Mouse (Mus musculus) liver, adult 2 months (tissue): ENCODE measurements around the gene Tmem95. TPM values are rescaled to one million over a fixed set of nuclear protein-coding genes. Genes with fewer than 3 reads are reported as not detected.
"Not testable (repeated sequence)": the region's sequence is repeated elsewhere in the genome, so short reads cannot be mapped to it uniquely, and the experiment has no call there.

Experiments
- DNase-seq: peaks from one replicate; pipeline ENCODE4 v3.0.0-alpha.2; 2011; ENCODE audit warnings: low read depth, low spot score; ENCODE audit errors: extremely low read depth
- H3K27ac ChIP-seq: fragments of 200-500 bp; replicated peaks from 2 replicates; pipeline ENCODE4 v1.5.1; 2012; ENCODE audit warnings: low read depth, mild to moderate bottlenecking, control low read depth, inconsistent platforms, low read length; ENCODE audit not compliant: insufficient read depth
- H3K27me3 ChIP-seq: fragments of 200-500 bp; 2 replicates; pipeline ENCODE4 v1.6.1; 2012; ENCODE audit warnings: mild to moderate bottlenecking, moderate library complexity, low read length, inconsistent platforms; ENCODE audit not compliant: control insufficient read depth, insufficient read depth
- H3K36me3 ChIP-seq: fragments of 200-500 bp; 2 replicates; pipeline ENCODE4 v1.6.1; 2012; ENCODE audit warnings: low read length, inconsistent platforms; ENCODE audit not compliant: control insufficient read depth, insufficient read depth
- H3K4me1 ChIP-seq: fragments of 200-500 bp; 2 replicates; pipeline ENCODE4 v1.6.1; 2011; ENCODE audit warnings: low read length; ENCODE audit not compliant: control insufficient read depth, insufficient read depth
- H3K4me3 ChIP-seq: fragments of 200-500 bp; 2 replicates; pipeline ENCODE4 v1.5.1; 2011; ENCODE audit warnings: low read depth, mild to moderate bottlenecking, control low read depth, low read length, moderate library complexity; ENCODE audit not compliant: insufficient read depth
- H3K79me2 ChIP-seq: fragments of 200-500 bp; 2 replicates; pipeline ENCODE4 v1.6.1; 2012; ENCODE audit warnings: inconsistent platforms, mild to moderate bottlenecking, low read length, moderate library complexity; ENCODE audit not compliant: control insufficient read depth, insufficient read depth
- H3K9ac ChIP-seq: fragments of 200-500 bp; 2 replicates; pipeline ENCODE4 v1.6.1; 2012; ENCODE audit warnings: low read depth, mild to moderate bottlenecking, control low read depth, inconsistent platforms, low read length
- CTCF ChIP-seq: fragments of 200-500 bp; IDR thresholded peaks from 2 replicates; pipeline ENCODE4 v1.5.1; 2011; ENCODE audit warnings: low read depth, low read length, control low read depth
- POLR2A ChIP-seq: fragments of 200-500 bp; IDR thresholded peaks from 2 replicates; pipeline ENCODE4 v1.6.1; 2011; ENCODE audit warnings: low read length, control low read depth; ENCODE audit not compliant: insufficient read depth; ENCODE audit errors: extremely low read depth
- WGBS: fragments of 180-500 bp; shearing (Covaris S2); methylation state at CpG from one replicate; pipeline ENCODE4 v1.1.7; 2018; 5-methylcytosine and 5-hydroxymethylcytosine counted together
- polyA plus RNA-seq: library from polyadenylated mRNA; depleted of rRNA; stranded (reverse); fragments of >200 nt; gene quantifications from 2 replicates; pipeline ENCODE4 v1.2.3, GENCODE M21; 2012
- total RNA-seq: library from RNA; depleted of rRNA; stranded (reverse); fragments of >200 nt; gene quantifications from 2 replicates; pipeline ENCODE4 v1.2.3, GENCODE M21; 2014

Gene Tmem95
- total and polyA plus RNA-seq, 2 experiments: not detected

DNA sequence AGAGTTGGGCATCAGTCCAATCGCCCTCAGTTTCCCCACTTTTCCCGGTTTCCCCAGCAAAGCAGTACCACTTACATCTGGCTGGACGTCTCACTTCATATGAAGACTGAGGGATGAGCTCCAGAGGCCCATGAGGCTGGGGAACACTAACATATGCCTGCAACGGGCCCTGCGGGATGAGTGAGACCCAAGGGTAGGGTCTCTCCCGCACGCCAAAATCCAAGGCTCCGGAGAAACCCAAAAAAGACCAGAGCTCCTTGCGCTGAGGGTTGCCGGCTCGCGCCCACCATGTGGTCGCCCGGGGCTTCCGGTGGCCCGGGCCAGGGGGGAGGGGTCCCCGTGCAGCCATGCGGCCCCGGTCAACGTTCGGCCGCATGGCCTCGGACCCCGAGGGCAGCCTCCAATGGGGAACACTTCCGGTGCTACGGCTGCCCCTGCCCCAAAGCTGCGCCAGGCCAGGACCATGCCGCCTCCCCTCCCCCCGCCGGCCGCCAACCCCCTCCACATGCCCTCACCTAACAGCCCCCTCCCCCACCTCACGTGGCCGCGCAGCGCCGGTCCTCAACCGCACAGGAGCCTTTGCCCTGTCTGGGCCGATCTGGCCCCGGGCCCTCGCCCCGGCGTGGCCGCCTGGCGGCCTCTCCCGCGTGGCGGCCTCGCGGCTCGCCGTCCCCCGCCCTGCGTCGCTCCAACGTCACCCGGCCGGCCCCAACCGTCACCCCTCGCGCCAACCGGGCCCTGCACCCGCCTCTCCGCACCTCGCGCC lies 42.6 kb upstream of the Tmem95 start:
- no peak for DNase-seq
- H3K9ac ChIP-seq: peak overlapping the region; percentile 97
- peaks cover 11% of the 10 kb centered on the region for H3K79me2 ChIP-seq
- 1% methylated on average over 64 of the region's 65 CpGs for WGBS
- peaks cover 24% of the 10 kb centered on the region for H3K36me3 ChIP-seq
- TF ChIP-seq CTCF (no peak), POLR2A (no peak)
- H3K4me1 ChIP-seq: peaks cover 9% of the 10 kb centered on the region; the same call in 1 of the 2 replicates
- H3K27ac ChIP-seq: peak overlapping the region; percentile 93
- H3K4me3 ChIP-seq: peak overlapping the region; percentile 89
- H3K27me3 ChIP-seq: no peaks in the 10 kb centered on the region

GRCm38 (mm10) chr11:69919661-69920265 lies 41.9 kb upstream of the Tmem95 start:
- WGBS: under 1% methylated on average over 17 of the region's 17 CpGs
- peak overlapping the region; percentile 89 for H3K4me3 ChIP-seq
- no peak for TF ChIP-seq POLR2A
- no peak for TF ChIP-seq CTCF
- H3K27ac ChIP-seq: peak overlapping the region; percentile 93
- H3K27me3 ChIP-seq: no peaks in the 10 kb centered on the region
- H3K9ac ChIP-seq: peak overlapping the region; percentile 97
- DNase-seq: peak; percentile 82
- peaks cover 11% of the 10 kb centered on the region for H3K79me2 ChIP-seq
- H3K36me3 ChIP-seq: peaks cover 24% of the 10 kb centered on the region
- peaks cover 13% of the 10 kb centered on the region for H3K4me1 ChIP-seq

DNA sequence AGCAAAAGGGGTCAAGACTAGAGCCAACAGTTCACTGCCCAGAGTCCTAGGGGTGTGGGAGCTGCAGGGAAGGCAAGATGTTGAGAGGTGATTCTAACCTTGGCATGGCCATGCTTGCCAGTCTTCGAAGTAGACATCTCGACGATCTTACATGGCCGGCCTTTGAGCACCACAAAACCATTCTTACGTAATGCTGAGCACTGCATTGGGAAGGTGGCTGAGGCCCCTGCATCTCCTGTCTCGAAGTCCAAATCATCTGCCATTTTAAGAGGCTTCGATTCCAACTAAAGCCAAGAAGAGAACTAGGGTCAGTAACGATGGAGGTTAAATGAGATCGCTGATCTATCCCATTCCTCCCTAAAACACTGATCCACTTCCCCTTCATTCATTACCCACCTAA lies 41.2 kb upstream of the Tmem95 start:
- Histone ChIP-seq H3K79me2 (peaks cover 11% of the 10 kb centered on the region), H3K36me3 (peaks cover 24% of the 10 kb centered on the region), H3K9ac (no peak overlapping the region), H3K4me1 (peaks cover 17% of the 10 kb centered on the region), H3K4me3 (no peak overlapping the region), H3K27ac (0 out of 2 replicates have a peak overlapping the region, but pooled peaks have one; percentile 1), H3K27me3 (no peaks in the 10 kb centered on the region)
- TF ChIP-seq POLR2A (no peak), CTCF (no peak)
- DNase-seq: no peak
- 47% methylated on average over 9 of the region's 9 CpGs for WGBS

GRCm38 (mm10) chr11:69918118-69918517 lies 40.3 kb upstream of the Tmem95 start:
- Histone ChIP-seq H3K36me3 (peaks cover 24% of the 10 kb centered on the region), H3K27me3 (no peaks in the 10 kb centered on the region), H3K79me2 (peaks cover 11% of the 10 kb centered on the region), H3K27ac (no peak overlapping the region), H3K4me3 (no peak overlapping the region), H3K9ac (no peak overlapping the region), H3K4me1 (peaks cover 19% of the 10 kb centered on the region)
- no peak for TF ChIP-seq POLR2A
- no peak for TF ChIP-seq CTCF
- WGBS: 79% methylated on average over 5 of the region's 5 CpGs
- DNase-seq: no peak

- H3K36me3 ChIP-seq: peaks cover 24% of the 10 kb centered on the region
- TF ChIP-seq CTCF (no peak), POLR2A (no peak)
These were observed 39.6 kb upstream of the Tmem95 start for GRCm38 (mm10) chr11:69917379-69917948.

GRCm38 (mm10) chr11:69916652-69917378 lies 39.0 kb upstream of the Tmem95 start:
- H3K4me1 ChIP-seq: peaks cover 18% of the 10 kb centered on the region
- not testable (repeated sequence) for H3K9ac ChIP-seq, H3K27me3 ChIP-seq, H3K4me3 ChIP-seq, DNase-seq, H3K27ac ChIP-seq
- WGBS: 67% methylated on average over 7 of the region's 7 CpGs
- H3K36me3 ChIP-seq: peaks cover 24% of the 10 kb centered on the region
- H3K79me2 ChIP-seq: peaks cover 11% of the 10 kb centered on the region

More at GRCm38 (mm10) chr11:69917379-69917948, 39.6 kb upstream of the Tmem95 start:
- Histone ChIP-seq H3K4me1 (peaks cover 18% of the 10 kb centered on the region), H3K9ac (no peak overlapping the region), H3K4me3 (no peak overlapping the region), H3K27ac (no peak overlapping the region), H3K27me3 (no peaks in the 10 kb centered on the region), H3K79me2 (peaks cover 11% of the 10 kb centered on the region)
- 77% methylated on average over 8 of the region's 8 CpGs for WGBS
- no peak for DNase-seq
